Mouse (Mus musculus) spleen, embryonic (tissue): Measurements from ENCODE around the gene Gm45717.

Experiments used
- CTCF ChIA-PET: fragments of 350-600 bp; sonication (Branson Sonifier 250); formaldehyde crosslinking; loops from one replicate; lab custom pipeline; 2022; lab: Charles Lee

Gm45717 gene

GRCm38 (mm10) chr7:140908634-140909107, 47.1 kb downstream of the Gm45717 start:
- CTCF ChIA-PET, result interaction anchor here (0.6 to 3.1 kb wide), 6 partner anchors 13 to 177 kb away, joined by 3 to 21 read pairs (median 3); no protein-coding TSS in a partner anchor

- CTCF ChIA-PET, result interaction anchor here (1.2 to 3.1 kb wide), 3 partner anchors 14 to 164 kb away, joined by 3 to 21 read pairs (median 3); no protein-coding TSS in a partner anchor
Measured at GRCm38 (mm10) chr7:140908181-140908580, 47.6 kb downstream of the Gm45717 start.

- CTCF ChIA-PET, result interaction anchor here (1.2 to 3.1 kb wide), 3 partner anchors 14 to 165 kb away, joined by 3 to 21 read pairs (median 3); no protein-coding TSS in a partner anchor
Measured at GRCm38 (mm10) chr7:140907697-140908096, 48.0 kb downstream of the Gm45717 start.

GRCm38 (mm10) chr7:140907131-140907530, 48.6 kb downstream of the Gm45717 start:
- CTCF ChIA-PET, result interaction anchor here (3.1 kb wide), 1 partner anchor 141 kb away, joined by 21 read pairs; no protein-coding TSS in a partner anchor

- CTCF ChIA-PET, result interaction anchor here (0.7 to 0.9 kb wide), 2 partner anchors 10 to 60 kb away, joined by 4 to 5 read pairs; partner anchors contain the start of gene Scgb1c1
Measured at GRCm38 (mm10) chr7:140905642-140906081, 50.1 kb downstream of the Gm45717 start.

- CTCF ChIA-PET, result interaction anchor here (0.8 to 2.0 kb wide), 5 partner anchors 56 to 149 kb away, joined by 3 to 8 read pairs (median 6); partner anchors contain the start of genes Odf3 and Scgb1c1
Measured at GRCm38 (mm10) chr7:140903212-140903611, 52.5 kb downstream of the Gm45717 start.

- CTCF ChIA-PET, result interaction anchor here (1.7 to 2.0 kb wide), 3 partner anchors 55 to 145 kb away, joined by 6 to 8 read pairs (median 7); partner anchors contain the start of genes Odf3 and Scgb1c1
Measured at GRCm38 (mm10) chr7:140902036-140902875, 53.5 kb downstream of the Gm45717 start.

GRCm38 (mm10) chr7:140900220-140900619, 55.5 kb downstream of the Gm45717 start, which contains the start of gene Cox8b:
TSS of gene Cox8b (minus strand) at chr7:140900446.
- CTCF ChIA-PET, result no interaction called here
